Mouse (Mus musculus) regulatory T cell (primary cell): ENCODE data around the gene Prss12.

Experiments
- in situ Hi-C: fragments of 300-600 bp; cut with MboI, MseI; formaldehyde crosslinking; loops from one replicate; pipeline ENCODE4 v1.15.1; 2025; ENCODE audit warnings: high pct_unique_total_duplicates

Prss12 gene

GRCm38 (mm10) chr3:123476833-123477232 lies 30.1 kb downstream of the Prss12 start:
- in situ Hi-C loops, result no loop called here

- in situ Hi-C loops, result no loop called here
Measured at GRCm38 (mm10) chr3:123481266-123481665, 34.6 kb downstream of the Prss12 start.

- in situ Hi-C loops, result no loop called here
Measured at GRCm38 (mm10) chr3:123491814-123492213, 45.1 kb downstream of the Prss12 start.

GRCm38 (mm10) chr3:123493163-123493562 lies 46.5 kb downstream of the Prss12 start:
- in situ Hi-C loops, result no loop called here

GRCm38 (mm10) chr3:123495088-123495487 lies 48.4 kb downstream of the Prss12 start:
- in situ Hi-C loops, result no loop called here

- in situ Hi-C loops, result no loop called here
Measured at GRCm38 (mm10) chr3:123498787-123499186, 52.1 kb downstream of the Prss12 start.

- in situ Hi-C loops, result loop anchor here (10.0 kb wide), 2 partner anchors 327 to 1227 kb away; partner anchors contain the start of gene Dnttip2
Measured at GRCm38 (mm10) chr3:123501798-123502197, 55.1 kb downstream of the Prss12 start.

GRCm38 (mm10) chr3:123503943-123504342 lies 57.2 kb downstream of the Prss12 start:
- in situ Hi-C loops, result loop anchor here (10.0 kb wide), 2 partner anchors 329 to 1229 kb away; partner anchors contain the start of gene Dnttip2

- in situ Hi-C loops, result loop anchor here (5.0 to 10.0 kb wide), 4 partner anchors 122 to 1230 kb away; partner anchors contain the start of gene Dnttip2
Measured at GRCm38 (mm10) chr3:123504783-123505182, 58.1 kb downstream of the Prss12 start.

GRCm38 (mm10) chr3:123505778-123506667 lies 59.3 kb downstream of the Prss12 start:
- in situ Hi-C loops, result loop anchor here (5.0 to 10.0 kb wide), 4 partner anchors 124 to 1231 kb away; partner anchors contain the start of gene Dnttip2

- in situ Hi-C loops, result loop anchor here (5.0 to 10.0 kb wide), 4 partner anchors 125 to 1232 kb away; partner anchors contain the start of gene Dnttip2
Measured at GRCm38 (mm10) chr3:123506699-123507662, 60.3 kb downstream of the Prss12 start.

GRCm38 (mm10) chr3:123507663-123508055 lies 60.9 kb downstream of the Prss12 start:
- in situ Hi-C loops, result loop anchor here (5.0 to 10.0 kb wide), 4 partner anchors 125 to 1233 kb away; partner anchors contain the start of gene Dnttip2

GRCm38 (mm10) chr3:123508056-123508674 lies 61.5 kb downstream of the Prss12 start:
- in situ Hi-C loops, result loop anchor here (5.0 to 10.0 kb wide), 4 partner anchors 126 to 1233 kb away; partner anchors contain the start of gene Dnttip2

GRCm38 (mm10) chr3:123508675-123509376 lies 62.1 kb downstream of the Prss12 start:
- in situ Hi-C loops, result loop anchor here (5.0 to 10.0 kb wide), 4 partner anchors 127 to 1234 kb away; partner anchors contain the start of gene Dnttip2

GRCm38 (mm10) chr3:123511818-123512217 lies 65.1 kb downstream of the Prss12 start:
- in situ Hi-C loops, result no loop called here

- in situ Hi-C loops, result loop anchor here (5.0 kb wide), 1 partner anchor 1062 kb away; no protein-coding TSS in a partner anchor
Measured at GRCm38 (mm10) chr3:123514886-123515285, 68.2 kb downstream of the Prss12 start.

GRCm38 (mm10) chr3:123515600-123516359 lies 69.1 kb downstream of the Prss12 start:
- in situ Hi-C loops, result loop anchor here (5.0 kb wide), 1 partner anchor 1062 kb away; no protein-coding TSS in a partner anchor

- in situ Hi-C loops, result loop anchor here (5.0 kb wide), 1 partner anchor 1061 kb away; no protein-coding TSS in a partner anchor
Measured at GRCm38 (mm10) chr3:123516784-123517183, 70.1 kb downstream of the Prss12 start.
